Mouse (Mus musculus) gastrocnemius, postnatal 36 days (tissue): Measurements from ENCODE around the gene Zdhhc6. TPM values are rescaled to one million over a fixed set of nuclear protein-coding genes. Genes with fewer than 3 reads are reported as not detected.

Experiments used
- DNase-seq, 2 experiments: peaks; one replicate each; pipeline ENCODE4 v3.0.0; 2022
- intact Hi-C: fragments of 180-260 bp; cut with DNase I; formaldehyde crosslinking; loops from one replicate; pipeline ENCODE4 v1.15.1; 2025
- total RNA-seq, 2 experiments: library from RNA; stranded (reverse); gene quantifications; 2 replicates each; pipeline ENCODE4 v1.2.3; 2021

Zdhhc6 gene
- total RNA-seq, 2 experiments from 2014 or later: 17.2 to 17.3 TPM

DNA sequence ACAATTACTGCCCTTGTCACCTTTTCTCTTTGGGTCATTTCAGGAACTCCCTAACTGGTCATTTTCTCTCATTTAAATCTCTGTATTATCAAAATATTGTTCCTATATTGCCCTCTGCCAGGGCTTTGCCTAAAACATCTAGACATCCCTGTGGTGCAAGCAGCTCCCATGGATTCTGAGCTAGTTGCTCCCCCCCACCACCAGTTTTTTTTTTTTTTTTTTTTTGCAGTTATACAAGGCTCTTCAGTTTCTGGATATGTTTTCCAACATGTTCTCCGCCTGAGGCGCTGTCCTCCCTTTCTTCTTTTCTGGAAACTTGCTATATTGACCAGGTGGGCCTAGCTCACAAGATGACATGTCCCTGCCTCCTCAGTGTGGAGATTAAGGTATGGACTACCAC, 2.2 kb downstream of the Zdhhc6 start:
- intact Hi-C loops: no loop called here
- DNase-seq: no peak

DNA sequence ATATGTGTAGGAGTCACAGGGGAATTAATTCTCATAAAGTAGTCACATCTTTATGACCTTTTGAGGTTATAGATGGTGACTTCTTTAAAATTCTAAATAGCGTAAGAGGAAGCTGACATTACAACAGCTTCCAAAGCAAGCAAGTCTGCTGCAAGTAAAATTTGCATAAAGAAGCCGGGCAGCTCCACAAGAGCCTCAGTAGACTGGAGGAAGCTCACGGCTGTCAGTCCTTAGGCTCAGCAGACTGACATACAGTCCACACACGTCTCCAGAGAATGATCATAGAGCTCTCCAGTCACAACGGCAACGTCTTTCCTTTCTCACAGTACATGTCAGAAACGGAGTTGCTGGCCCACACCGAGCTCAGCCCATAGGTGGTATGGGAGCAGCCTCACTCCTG, 4.0 kb downstream of the Zdhhc6 start:
- no peak for DNase-seq
- intact Hi-C loops: no loop called here

DNA sequence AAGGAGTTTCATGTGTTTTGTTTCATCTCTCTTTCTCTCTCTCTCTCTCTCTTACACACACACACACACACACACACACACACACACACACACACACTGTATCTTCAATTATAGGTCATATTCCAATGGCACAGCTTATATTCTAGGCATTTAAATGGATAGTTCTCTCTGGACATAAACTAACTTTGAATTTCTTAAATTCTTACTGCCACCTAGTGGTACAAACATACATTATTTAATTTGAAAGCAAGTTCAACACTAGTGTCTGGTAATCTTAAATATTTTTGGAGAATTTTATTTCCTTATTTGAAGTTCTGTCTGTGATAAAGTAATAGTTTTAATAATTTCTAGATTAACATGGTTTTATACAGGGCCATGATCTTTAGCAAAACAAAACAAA, 10.8 kb downstream of the Zdhhc6 start:
- no peak for DNase-seq
- intact Hi-C loops: loop anchor here (2.0 to 10.0 kb wide), 2 partner anchors 84 to 220 kb away; no protein-coding TSS in a partner anchor

DNA sequence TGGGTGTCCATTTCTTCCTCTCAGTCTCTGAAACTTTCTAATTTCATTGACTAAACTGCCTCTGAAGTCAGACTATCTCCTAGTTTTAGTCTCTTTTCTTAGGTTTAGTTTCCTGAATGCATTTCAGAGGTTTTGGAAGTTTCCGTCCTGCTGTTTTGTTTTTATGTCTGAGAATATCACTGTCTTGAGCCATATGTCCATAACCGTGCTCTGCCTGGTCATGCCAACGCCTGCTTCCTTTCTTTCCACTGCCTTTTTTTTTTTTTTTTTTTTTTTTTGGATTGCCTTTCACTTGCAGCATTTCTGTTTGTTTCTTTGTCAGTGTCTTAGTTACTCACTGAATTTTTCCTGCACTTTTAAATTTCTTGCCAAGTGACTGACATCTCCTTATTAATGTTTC, 15.3 kb downstream of the Zdhhc6 start:
- no peak for DNase-seq
- intact Hi-C loops: loop anchor here (10.0 kb wide), 1 partner anchor 216 kb away; no protein-coding TSS in a partner anchor

DNA sequence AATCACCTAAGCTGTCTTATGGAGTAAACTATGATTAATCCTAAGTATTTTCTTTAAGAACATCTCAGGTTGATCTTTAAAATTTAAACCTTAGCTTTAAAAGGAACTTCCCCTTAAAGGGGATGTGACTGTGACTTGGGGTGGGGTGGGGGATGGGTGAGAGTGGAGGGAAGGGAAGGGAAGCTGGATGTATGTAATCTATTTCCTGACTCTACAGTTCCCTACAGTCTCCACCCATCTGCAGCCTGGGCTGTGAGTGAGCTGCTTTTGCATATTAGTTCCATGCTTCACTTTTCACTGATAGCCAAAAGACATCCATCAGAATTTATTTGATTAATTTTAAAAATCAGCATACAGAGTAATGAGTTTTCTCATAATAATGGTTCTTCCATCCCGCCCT, 16.5 kb downstream of the Zdhhc6 start:
- DNase-seq: no peak
- intact Hi-C loops: no loop called here

DNA sequence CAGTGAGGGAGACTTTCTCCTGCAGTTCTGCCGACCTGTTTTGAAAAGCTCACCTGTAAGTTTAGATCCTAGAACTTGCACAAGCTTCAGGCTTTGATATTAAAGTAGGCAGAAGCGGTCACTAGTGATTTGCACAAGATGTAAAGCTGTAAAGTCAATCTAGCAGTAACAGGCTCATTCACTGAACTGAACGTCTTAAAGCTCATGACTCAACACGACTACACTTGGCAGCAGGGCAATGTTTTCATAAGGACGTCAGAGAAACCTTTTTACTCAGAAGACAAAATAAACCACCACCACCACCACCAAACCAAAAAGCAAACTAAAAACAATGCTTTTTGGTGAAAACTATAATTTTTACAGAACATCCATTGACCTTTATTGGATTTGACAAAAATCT, 17.9 kb downstream of the Zdhhc6 start:
- intact Hi-C loops: no loop called here
- no peak for DNase-seq

DNA sequence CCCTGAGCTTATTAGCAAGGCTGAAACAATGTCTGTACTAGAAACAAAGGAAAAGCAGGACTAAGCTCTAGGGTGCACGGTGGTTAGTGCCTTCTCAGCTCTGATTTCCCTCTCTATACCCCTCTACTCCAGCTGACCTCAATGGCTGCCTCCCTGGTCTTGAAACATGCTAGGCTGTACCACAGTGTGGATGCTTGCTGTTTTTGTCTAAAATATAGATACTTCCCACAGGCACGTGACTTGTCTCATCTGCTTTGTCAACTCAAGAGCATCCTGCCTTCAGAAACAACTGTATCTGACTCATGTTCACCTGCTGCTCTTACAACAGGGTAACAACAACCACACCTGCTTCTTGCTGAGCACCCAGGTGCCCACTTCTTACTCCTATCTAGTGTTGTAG, 18.3 kb downstream of the Zdhhc6 start:
- intact Hi-C loops: no loop called here

DNA sequence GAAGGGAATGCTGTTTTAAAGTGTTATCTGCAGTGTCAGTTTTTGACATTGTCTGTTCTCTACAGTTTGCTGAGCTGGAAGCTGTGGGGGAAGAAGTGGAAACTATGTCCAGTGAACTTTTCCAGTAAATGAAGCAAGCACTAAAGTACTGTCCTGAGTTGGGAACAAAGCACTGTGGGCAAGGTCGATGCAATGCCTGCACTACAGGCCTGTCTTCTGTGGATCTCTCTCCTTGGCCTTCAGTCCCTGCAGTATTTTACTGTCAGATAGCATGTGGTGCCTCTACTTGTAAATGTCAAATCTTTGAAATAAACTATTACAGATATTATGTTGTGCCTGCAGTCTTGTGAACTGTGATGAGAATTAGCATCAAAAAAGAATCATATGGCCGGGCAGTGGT, 19.5 kb downstream of the Zdhhc6 start:
- intact Hi-C loops: no loop called here
- DNase-seq: no peak

More for the DNA sequence above, 18.3 kb downstream of the Zdhhc6 start:
- no peak for DNase-seq

DNA sequence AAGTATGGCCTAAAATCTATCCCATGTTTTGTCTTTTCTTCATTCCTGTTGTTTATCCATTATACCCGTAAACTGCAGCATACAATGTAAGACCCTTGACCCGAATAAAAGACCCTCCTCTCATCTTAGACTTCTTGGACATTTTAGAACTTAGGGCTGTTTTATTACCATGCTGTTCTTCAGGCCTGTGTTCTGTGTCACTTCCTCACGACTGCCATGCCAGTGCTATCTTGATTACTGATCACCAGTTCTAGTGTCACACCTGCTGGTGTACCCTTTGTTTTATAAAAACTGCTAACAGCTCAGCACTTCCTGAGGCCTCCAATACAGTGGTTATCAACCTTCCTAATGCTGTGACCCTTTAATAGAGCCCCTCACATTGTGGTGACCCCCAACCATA, 20.3 kb downstream of the Zdhhc6 start:
- DNase-seq: no peak
- intact Hi-C loops: no loop called here

DNA sequence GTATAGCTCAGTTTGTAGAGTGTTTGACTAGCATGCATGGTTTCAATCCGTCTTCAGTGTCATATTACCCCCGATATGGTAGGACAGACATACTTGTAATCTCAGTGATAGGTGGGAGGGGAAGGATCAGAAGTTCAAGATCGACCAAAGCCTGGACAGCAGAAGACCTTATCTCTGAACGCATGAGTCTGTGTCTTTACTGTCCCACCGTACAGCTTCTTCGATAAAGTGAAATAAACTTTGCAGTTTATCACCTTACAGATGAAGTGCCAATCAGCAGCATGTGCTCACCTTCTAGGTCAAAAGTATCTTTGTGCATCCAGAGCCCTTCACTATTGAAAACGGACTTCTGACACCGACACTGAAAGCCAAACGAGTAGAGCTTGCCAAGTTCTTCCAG, 20.8 kb downstream of the Zdhhc6 start:
- no peak for DNase-seq

DNA sequence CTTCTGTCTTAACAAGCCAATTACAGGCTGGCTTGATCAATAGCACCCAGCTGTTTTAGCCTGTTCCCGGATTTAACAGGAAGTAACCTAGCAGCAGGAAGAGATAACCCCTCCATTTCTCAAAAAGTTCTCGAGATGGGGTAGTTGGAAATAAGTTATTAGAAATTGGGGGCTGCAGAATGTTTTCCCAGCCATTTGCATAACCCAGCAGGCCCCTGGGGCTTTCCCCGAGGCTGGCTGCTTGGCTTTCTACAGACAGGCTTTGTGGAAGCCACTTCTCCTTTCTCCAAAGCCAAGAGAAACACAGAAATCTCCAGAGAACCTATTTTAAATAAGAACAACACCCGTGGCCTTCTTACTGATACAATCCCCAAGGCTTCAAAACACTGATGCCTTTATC, 22.7 kb downstream of the Zdhhc6 start:
- intact Hi-C loops: no loop called here
- no peak for DNase-seq

More for the DNA sequence above, 20.8 kb downstream of the Zdhhc6 start:
- intact Hi-C loops: no loop called here

DNA sequence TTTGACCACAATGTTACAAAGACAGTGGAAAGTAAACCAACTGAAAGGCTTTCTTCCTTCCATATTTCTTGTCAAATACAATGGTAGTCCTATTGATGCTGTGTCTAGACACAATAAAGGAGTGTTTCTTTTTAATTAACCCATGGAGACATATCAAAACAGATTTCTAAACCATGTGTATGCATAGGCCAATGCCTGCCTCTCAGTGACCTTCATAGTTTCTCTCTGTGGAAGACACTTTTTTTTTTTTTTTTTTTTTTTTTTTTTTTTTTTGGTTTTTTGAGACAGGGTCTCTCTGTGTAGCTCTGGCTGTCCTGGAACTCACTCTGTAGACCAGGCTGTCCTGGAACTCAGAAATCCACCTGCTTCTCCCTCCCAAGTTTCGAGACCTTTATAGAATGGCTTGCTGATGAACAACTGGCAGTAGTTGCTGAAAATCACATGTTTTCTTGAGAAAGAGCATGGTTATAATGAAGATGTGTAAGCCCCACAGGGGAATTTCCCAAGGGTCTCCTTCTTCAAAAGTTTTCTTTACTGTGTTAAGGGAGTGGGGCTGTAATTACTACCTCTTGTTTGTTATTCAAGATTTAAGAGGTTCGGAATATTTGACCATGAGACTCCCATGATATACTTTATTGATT, 23.5 kb downstream of the Zdhhc6 start:
- intact Hi-C loops: no loop called here
- DNase-seq: no peak

DNA sequence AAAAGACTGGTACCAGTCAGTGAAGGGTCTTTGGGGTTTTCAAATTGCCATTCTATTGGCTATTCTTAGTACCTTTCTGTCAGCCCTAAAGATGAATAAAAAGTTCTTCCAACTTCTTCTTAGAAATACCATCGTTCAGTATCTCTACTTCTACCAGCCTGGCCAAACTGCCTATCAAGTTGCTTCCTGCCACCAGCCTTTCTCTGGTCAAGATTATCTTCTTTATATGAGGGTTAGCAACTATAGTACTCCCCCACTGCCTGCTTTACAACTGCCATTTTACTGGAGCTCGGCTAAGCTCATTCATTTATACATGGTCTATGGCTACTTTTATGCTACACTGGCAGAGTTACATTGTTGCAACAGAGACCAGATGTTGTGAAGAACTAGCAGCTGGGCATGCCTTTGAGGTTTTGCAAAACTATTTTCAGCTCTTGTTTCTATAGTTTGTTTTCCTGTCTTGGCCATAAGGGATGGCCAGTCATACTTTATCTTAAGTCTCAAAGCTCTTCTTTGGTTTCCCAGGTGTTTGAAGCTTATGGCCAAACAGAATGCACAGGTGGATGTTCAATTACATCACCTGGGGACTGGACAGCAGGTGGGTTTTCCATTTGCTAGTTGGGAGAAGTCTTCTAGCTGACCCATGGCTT, 25.1 kb downstream of the Zdhhc6 start:
- intact Hi-C loops: no loop called here

DNA sequence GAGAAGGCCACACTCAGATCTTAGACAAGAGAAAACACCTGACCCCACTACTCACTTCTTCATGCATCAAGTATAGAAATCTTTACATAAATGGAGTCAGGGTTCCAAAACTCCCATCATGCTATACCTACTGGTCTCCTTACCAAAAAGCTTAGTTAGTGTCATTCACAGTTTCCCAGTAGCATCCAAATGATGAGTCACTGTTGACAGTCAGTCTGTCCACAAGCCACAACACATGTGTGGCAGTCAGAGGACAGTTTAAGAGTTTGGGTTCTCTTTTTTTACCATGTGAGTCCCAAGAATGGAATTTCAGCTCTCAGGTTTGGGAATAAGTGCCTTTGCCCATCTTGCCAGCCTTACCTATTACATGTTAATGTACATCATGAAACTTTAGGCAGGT, 26.9 kb downstream of the Zdhhc6 start:
- intact Hi-C loops: no loop called here
- no peak for DNase-seq

More for the DNA sequence above, 25.1 kb downstream of the Zdhhc6 start:
- no peak for DNase-seq

DNA sequence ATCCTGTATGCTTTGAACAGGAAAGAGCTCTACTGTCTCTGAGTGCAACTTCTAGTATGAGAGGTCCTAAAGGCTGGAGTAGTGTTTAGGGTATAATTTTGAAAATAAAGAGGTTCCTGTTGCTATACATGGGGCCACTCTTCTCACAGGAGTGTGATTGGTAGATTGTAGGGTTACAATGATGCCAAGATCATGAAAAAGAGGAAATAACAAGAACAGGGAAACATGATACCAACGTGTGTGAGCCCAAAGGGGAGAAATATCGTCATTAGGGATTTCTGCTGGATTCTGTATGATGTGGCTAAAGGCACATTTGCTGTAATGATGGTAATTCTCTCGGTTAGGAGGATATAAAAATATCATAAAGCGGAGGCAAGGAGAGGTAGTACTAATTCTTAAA, 29.8 kb downstream of the Zdhhc6 start:
- intact Hi-C loops: no loop called here
- DNase-seq: no peak

DNA sequence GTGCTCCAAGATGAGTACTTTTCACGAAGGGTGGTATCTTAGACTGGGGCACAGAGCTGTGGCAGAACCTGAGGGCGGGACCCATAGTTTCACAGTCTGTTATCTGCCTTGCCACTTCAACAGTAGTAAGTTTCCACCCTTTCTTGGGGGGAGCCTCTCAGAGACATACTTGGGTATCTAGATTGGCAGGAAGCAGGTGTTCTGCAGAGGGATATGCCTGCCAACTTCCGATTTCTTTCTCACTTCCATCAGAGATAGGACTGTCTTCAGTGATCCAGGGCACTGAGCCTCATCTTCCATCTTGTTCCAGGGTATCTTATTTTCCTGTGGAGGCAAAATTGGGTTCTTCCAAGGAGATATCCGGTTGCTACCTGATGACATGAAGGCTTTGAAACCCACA, 31.7 kb downstream of the Zdhhc6 start:
- intact Hi-C loops: no loop called here
- no peak for DNase-seq

DNA sequence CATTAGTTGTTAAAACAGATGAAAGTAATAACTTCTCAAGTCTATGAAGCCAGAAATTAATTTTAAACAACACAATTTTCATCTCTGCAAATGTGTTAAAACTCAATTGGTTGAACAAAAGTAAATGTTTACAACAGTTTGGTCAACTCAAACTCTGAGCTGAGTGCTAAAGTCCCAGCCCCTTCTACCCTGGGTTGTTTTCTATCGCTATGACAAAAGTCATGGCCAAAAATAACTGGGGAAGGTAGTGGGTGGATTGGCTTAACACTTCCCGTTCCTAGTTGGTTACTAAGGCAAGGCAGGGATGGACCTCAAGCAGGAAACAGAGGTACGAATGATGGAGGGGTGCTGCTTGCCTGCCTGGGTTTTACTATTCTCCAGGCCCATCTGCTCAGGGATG, 39.1 kb downstream of the Zdhhc6 start:
- intact Hi-C loops: no loop called here
- no peak for DNase-seq

DNA sequence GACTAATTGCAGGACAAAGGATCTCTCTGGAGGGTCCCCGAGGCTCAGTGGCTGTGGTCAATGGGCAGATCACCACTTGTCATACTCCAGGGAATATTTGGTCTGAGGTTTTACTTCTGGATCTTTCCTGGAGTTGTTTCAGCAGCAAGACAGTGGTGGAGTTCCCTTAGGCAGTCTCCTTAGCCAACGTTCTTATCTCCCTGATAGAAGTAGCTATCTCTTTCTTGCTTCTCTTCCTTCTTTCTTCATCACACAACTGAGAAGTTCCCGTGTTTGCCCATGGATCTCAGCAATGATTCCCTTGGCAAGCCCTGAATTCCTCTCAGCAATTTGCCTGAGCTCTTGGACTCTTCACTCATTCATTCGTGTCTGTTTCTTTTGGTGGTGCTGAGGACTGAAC, 39.7 kb downstream of the Zdhhc6 start:
- no peak for DNase-seq
- intact Hi-C loops: no loop called here

DNA sequence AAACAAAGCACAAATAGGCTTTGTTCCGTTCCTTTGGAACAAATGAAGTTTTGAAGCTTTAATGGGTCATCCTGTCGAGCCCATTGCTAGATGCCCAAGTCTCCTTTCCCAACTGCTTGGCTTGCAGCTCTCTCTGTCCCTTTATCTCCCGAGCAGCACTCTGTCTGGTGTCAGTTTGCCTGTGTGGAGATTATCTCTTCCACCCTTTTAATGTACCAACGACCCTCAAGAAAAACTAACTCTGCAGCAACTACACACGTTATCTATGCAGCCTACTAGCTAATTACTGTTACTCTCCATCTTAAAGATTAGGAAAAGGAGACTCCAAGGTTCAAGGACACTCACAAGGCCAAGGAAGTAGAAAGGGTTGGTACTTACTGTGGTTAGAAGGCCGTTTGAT, 42.5 kb downstream of the Zdhhc6 start:
- intact Hi-C loops: no loop called here

DNA sequence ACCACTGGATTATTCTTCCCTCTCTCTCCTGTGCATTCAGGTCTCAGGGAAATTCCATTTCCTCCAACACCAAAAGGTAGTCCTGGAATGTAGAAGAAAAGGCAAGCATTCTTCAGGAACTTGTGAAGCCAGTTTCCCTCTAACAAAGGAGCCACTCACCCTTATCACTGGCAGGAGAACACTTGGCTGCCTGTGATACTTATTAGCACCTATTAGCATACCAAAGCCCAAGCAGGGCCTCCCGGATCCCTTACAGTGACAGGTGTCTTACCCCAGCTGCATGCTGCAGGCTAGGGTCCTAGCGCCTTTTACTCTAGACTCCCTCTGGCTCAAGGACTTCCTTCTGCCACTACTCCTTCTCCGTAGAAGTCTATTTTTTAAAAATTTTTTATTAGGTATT, 44.4 kb downstream of the Zdhhc6 start:
- intact Hi-C loops: no loop called here
- no peak for DNase-seq

More for the DNA sequence above, 42.5 kb downstream of the Zdhhc6 start:
- DNase-seq: no peak

DNA sequence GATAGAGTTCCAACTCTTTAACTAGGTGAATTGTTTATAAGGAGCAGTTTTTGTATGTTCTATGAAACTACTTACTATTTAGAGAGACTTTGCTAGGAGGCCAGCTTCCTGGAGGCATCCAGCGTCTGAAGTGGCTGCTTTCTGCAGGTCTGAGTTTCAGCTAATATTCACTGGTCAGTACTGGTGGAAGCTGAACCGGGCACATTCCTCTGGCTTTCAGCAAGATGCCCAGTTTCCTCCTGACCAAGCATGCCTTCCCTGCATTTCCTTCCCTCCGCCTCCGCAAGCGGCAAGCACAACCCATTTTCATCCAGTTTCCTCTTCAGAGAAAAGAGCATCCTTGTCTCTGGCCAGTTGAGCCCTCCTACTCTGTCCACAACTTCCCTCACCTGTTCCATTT, 46.8 kb downstream of the Zdhhc6 start:
- intact Hi-C loops: no loop called here
- no peak for DNase-seq

DNA sequence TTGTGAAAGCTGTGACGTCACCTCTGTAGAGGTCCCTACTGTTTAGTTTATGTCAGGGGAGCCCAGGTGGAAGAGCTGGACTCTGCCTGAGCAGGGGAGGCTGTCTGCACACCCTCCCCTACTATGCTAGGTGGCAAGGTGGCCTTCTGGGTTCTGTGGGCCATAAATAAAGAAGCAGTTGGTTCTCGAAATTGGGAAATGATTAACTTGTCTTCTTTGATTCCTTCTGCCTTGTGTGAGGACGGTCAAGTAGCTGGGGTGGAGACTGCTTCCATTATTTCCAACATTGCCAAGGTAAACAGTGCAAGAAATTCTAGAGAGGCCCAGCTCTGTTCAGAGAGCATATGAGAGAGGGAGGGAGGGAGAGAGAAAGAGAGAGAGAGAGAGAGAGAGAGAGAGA, 47.7 kb downstream of the Zdhhc6 start:
- DNase-seq: no peak
- intact Hi-C loops: no loop called here

DNA sequence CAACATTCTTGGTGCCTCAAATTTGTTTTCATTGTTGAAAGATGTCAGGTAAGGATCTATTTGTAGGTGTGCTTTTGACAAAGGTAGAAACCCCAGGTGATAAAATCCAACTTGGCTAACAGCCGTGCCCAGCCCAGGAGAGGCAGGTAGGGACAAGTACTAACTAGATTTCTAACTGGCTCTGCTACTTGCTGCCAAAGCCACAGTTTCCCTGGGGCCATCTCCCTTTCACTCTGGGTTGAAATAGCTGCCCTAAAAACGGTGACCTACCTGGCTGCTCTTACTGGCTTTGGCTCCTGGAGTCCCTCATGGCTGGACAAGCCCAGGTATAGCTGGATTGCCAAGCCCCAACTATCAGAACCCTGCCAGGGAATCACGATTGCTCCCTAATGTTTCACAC, 49.0 kb downstream of the Zdhhc6 start:
- intact Hi-C loops: no loop called here
- no peak for DNase-seq
